Mouse (Mus musculus) retina, postnatal 7 days (tissue): ENCODE data around the gene Pde3a.

ENCODE experiments used
- DNase-seq: peaks from one replicate; pipeline ENCODE4 v3.0.0-alpha.2; 2012; ENCODE audit warnings: low read depth, low spot score

Gene Pde3a

GRCm38 (mm10) chr6:141403943-141404342, 154.9 kb downstream of the Pde3a start:
- no peak for DNase-seq

DNA sequence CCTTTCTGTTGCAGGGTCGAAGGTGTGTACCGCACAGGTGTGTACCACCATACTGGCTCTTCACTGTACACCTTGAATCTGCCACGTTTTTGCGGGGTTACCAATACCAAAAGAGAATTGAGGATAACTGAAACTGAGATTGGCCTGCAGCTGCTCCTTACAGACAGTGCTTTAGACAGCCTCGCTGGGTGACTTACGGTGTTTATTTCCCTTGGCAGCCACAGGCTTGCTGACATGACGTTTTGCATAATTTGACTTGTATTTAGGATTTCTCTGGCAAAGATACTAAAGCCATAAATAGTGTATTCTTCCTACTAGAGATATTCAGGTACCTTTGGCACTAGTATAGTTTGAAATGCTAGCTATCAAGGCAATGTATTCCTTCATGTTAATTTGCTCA, 155.6 kb downstream of the Pde3a start:
- no peak for DNase-seq

DNA sequence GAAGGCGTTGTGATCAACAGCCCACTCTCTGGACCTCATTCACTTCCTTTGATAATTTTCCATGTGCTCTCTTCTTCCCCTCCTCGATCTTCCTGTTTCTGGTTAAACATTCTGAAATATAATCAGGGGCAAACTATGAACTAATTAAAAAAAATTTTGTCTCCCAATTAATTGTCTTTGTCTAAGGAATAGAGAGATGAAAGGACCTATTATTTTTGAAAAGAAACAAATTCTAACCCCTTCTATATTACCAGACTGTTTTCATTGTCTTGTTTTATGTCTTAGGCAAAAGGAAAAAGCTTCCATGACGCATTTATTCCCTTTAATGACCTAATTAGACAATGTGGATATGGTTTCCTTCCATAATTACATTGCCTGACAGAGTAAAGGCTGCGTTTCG, 156.4 kb downstream of the Pde3a start:
- DNase-seq = no peak

- DNase-seq = no peak
Observed at GRCm38 (mm10) chr6:141408758-141409157, 159.7 kb downstream of the Pde3a start.

DNA sequence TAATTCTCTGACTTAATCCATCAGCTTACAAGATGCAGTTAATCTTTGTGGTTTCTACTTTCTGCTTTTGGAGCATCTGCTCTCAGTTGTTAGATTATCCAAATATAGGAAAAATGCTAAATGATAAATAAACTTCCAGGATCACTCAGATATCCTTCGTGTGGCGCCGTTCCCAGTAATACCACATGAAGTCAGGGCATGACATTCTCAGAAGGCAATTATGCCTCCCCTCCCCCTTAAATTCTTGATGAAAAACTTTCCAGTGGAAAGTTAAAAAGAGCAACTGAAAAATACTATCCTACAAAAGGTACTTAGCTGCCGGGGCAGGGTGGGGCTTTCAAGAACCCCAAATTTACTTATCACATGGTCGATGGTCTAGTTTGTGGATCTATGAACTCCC, 161.8 kb downstream of the Pde3a start:
- no peak for DNase-seq

GRCm38 (mm10) chr6:141425114-141425513, 176.0 kb downstream of the Pde3a start:
- DNase-seq = no peak

- no peak for DNase-seq
Observed at GRCm38 (mm10) chr6:141428587-141428986, 179.5 kb downstream of the Pde3a start.

DNA sequence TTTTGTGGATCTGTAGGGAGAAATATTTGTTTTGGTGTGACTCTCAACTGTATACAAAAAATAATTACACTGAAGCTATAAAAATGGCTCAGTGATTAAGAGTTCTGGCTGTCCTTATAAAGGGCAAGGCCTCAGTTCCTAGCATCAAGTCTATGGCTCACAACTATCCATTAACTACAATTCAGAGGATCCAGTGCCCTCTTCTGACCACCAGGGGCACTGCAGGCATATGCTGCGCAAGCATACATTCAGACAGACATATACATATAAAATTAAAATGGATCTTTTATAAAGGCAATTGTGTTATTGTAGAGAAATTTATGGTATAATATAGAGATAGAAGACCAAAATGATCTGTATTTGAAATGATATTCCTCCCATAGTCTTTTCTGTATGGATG, 181.1 kb downstream of the Pde3a start:
- DNase-seq = no peak

GRCm38 (mm10) chr6:141432271-141432974, 183.4 kb downstream of the Pde3a start:
- DNase-seq = no peak

- peak; percentile 21 for DNase-seq
Observed at GRCm38 (mm10) chr6:141433917-141434756, 185.1 kb downstream of the Pde3a start.

DNA sequence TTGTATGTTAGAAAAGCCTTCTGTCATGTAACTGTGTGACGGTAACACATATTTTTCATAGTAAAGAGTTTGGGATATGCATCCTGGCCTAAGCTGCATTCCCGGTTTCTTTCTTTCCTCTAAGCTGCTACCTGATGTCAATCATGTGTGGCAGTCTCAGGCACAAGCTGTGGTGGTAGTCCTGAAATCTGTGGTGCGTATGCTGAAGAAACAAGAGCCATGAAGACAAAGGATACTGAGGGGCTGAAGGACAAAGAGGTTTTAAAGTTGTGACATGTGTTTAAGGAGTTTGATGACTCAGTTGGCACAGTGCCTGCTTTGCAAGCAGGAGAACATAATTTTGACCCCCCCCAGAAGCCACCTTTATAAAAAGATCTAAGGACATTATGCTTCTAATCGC, 186.1 kb downstream of the Pde3a start:
- no peak for DNase-seq

DNA sequence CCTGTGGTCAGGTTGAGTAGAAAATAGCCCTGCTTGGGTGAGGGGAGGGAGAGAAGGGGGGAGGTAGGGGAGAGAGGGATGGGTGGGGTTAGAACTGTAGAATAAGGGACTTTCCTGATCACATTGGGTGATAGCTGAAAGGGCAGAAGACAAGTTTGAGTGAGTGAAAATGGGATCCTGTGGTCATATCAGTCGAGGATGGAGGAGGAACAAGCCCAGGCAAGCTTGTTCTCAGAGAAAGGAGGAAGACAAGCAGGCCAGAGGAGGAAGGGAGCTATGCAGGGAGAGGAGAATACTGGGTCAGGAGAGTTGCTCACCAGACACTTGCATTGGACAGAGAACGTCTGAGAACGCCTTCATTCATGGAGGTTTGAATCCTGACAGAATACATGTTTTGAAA, 190.9 kb downstream of the Pde3a start:
- no peak for DNase-seq

DNA sequence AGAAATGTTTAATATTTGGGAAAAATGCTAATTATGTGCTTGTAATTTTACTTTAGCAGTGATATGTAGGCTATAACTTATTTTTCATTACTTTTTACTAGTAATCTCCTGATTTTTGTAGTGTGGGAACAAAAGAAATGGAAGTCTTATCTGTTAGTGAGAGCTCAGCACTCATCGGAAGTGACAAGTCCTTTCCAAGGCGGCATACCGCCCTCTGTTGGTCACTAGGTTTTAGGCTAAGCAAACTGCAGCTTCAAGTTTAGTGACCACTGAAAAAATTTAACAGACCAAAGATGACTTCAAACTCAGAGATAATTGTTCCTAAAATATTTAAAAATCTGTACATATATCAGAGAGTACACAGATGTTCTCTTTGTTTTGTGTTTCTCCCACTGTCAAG, 198.5 kb downstream of the Pde3a start:
- DNase-seq = peak; percentile 51

DNA sequence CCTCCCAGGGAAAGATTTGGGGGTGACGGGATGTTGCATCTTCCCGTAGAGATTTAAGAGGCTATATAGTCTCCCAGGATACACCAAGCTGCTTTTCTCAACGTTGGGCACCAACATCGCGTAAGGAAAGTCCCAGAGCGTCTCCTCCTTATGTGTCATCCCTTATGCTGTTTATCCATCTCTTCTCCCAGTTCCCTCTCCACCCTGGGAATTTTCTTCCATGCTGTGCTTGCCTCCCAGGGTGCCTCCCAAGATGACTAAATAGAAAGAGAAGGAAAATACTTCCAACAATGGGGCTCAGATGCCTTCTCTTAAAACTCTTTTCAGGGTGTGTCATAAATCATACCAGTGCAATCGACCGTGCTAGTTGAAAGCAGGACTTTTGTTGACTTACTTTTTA, 199.8 kb downstream of the Pde3a start:
- no peak for DNase-seq

DNA sequence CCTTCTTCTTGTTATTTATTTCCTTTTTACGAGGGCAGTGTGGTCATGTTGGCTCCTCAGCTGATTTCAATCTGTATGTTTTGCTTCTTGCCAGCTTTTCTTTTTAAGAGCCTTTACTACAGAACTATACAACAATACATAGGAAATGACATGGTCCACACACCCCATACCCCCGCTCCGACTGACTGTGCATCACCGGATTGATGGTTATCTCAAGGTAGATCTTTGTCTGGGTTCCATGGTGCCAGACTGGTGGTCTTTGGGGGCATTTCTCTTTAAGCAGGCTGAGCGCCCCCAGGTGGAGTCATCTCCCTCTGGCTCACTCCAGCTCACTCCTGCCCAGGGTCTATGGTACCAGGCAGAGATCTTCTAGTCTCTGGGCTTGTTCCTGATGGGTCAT, 206.3 kb downstream of the Pde3a start:
- DNase-seq = no peak

- no peak for DNase-seq
Observed at GRCm38 (mm10) chr6:141456591-141456990, 207.5 kb downstream of the Pde3a start.

DNA sequence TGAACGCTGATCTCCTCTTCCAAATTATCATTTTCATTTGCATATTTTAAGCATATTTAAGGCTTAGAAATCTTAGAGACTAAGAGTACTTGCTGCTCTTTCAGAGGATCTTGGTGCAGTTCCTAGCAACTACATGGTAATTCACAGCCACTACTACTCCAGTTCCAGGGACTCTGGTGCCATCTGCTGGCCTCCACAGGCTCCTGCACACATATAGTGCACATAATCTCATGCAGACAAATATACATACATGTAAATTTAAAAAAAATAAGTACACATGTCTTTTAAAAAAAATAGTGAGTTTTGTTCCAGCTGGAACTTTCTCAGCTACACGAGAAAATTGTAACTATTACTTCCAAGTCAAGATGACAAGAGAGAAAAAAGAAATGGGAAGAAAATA, 221.2 kb downstream of the Pde3a start:
- DNase-seq = no peak

GRCm38 (mm10) chr6:141474223-141474622, 225.2 kb downstream of the Pde3a start:
- no peak for DNase-seq

GRCm38 (mm10) chr6:141474696-141475095, 225.6 kb downstream of the Pde3a start:
- no peak for DNase-seq

DNA sequence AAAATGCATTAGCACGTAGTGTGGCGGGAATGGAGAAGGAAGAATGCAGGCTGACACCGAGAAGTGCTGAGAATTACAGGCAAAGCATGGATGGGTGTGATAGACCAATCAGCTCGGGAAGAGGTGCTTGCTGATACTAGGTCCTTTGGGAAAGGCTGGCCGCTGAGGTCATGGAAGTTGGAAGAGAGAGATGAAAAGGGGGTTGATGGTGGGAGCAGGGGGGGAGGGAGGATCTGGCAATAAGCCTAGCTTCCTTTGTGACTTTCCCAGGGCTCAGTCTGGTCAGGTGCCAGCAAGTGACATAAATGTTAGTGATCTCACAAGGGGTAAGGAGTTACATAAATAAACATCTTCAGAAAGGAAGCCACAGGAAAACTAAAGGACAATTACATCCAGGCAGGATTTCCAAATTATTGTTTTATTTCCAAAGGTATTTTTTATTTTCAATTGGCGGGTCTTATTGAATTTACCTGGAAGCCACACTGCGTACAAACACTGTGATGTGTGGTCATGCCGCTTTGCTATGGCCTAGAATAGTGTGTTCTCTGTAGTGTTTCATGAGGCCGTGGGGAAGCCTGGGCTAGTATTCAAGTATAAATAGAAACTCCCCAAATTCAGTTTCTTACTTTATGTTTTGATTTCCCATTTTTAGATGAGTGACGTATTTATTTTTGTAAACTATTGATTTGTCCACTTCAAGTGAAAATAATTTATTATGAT, 236.4 kb downstream of the Pde3a start:
- DNase-seq = no peak

- peak; percentile 17 for DNase-seq
Observed at GRCm38 (mm10) chr6:141487266-141487665, 238.2 kb downstream of the Pde3a start.

DNA sequence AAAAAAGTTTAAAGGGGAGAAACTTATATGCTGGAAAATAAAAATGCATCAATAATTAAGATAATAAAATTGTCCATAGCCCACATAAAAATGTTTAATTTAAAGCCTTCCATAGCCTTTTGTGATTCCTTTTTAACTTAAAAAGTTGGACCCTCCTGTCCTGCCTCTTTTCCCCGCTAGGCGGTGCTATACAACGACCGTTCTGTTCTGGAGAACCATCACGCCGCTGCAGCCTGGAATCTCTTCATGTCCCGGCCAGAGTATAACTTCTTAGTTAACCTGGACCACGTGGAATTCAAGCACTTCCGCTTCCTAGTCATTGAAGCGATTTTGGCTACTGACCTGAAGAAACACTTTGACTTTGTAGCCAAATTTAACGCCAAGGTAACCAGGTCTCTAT, 239.6 kb downstream of the Pde3a start:
- DNase-seq = peak; percentile 32
